Mouse (Mus musculus): Measurements from ENCODE around the gene Slc35b1. TPM values are rescaled to one million over a fixed set of nuclear protein-coding genes. Genes with fewer than 3 reads are reported as not detected.

Slc35b1 gene
- polyA plus RNA-seq, 1 experiment: 11.3 TPM

DNA sequence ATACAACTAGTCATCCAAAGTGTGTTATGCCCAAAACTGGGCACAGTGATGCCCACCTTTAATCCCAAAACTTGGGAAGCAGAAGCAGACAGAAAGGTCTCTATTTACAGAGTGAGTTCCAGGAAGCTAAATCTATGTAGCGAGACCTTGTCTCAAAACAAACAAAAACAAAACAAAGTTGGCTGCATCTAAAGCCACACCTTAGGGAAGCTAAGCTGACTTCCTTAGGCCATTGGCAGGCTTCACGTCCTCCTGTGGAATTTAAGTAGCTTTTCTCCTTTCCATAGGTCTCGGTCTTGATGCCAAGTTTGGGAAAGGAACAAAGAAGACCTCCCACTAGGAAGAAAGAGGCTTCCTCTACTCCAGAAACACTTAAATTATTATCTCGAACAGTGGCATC lies 6.7 kb downstream of the Slc35b1 start:
- Histone ChIP-seq H3K4me1 (peaks cover 29% of the 10 kb centered on the region), H3K4me3 (replicated peaks) (no peak overlapping the region), H3K27me3 (replicated peaks) (peaks cover 5% of the 10 kb centered on the region), H3K9me3 (no peaks in the 10 kb centered on the region), H3K36me3 (replicated peaks; ENCODE audit: low read length) (peaks cover 78% of the 10 kb centered on the region)
- TF ChIP-seq FLI1 (IDR thresholded peaks at IDR 0.05; ENCODE audit: low read length): no peak
- no peak for TF ChIP-seq GATA1 (IDR thresholded peaks at IDR 0.05; ENCODE audit: borderline replicate concordance, low read length)

DNA sequence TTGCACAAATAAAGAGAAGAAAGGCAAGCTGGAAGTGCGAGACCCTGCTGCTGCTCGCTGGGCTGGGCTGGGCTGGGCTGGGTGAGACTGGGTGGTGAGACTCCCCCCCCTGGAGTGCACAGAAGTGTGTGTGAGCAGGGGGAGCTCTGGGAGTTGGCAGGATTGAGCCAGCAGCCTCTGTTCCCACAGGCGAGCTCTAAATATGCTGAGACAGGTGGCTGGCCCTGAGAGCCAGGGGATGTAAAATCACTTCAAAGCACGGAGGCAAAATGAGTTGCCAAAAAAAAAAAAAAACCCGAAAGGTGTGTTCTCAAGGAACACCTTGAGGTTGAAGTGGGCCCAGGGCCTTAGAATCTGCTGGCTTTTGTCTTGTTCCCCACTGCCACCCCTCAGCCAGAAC lies 7.3 kb downstream of the Slc35b1 start:
- Histone ChIP-seq H3K4me1 (peaks cover 24% of the 10 kb centered on the region), H3K4me3 (replicated peaks) (no peak overlapping the region), H3K9me3 (no peaks in the 10 kb centered on the region), H3K36me3 (replicated peaks; ENCODE audit: low read length) (peaks cover 73% of the 10 kb centered on the region), H3K27me3 (replicated peaks) (peaks cover 10% of the 10 kb centered on the region)
- TF ChIP-seq FLI1 (IDR thresholded peaks at IDR 0.05; ENCODE audit: low read length): no peak
- TF ChIP-seq GATA1 (IDR thresholded peaks at IDR 0.05; ENCODE audit: borderline replicate concordance, low read length): no peak

DNA sequence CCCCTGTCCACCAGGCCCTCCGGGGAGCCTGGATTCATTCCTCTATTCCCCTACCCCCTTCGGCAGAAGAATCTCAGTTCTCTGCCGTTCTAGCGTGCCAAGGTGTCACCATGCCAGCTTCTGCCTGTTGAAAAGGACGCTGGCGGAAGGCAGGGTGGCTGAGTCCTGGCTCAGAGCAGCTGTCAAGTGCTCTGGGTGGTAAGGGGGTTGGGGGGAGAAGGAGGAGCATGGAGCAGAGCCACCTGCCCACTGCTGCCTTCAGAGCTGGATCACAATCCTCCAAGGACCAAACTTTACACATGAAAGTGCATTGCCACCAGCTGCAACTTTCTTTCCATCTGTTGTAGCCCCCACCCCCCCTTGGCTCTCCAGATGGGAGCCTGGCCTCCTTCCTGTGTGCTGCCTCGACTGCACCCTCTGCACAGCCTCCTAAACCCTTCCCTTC lies 7.8 kb downstream of the Slc35b1 start:
- H3K36me3 ChIP-seq (replicated peaks; ENCODE audit: low read length): peaks cover 68% of the 10 kb centered on the region

GRCm38 (mm10) chr11:95392708-95393499 lies 8.4 kb downstream of the Slc35b1 start:
- TF ChIP-seq GATA1 (IDR thresholded peaks at IDR 0.05; ENCODE audit: borderline replicate concordance, low read length) (no peak), FLI1 (IDR thresholded peaks at IDR 0.05; ENCODE audit: low read length) (no peak)

More for the DNA sequence above, 7.8 kb downstream of the Slc35b1 start:
- Histone ChIP-seq H3K4me3 (replicated peaks) (no peak overlapping the region), H3K9me3 (no peaks in the 10 kb centered on the region), H3K4me1 (peaks cover 19% of the 10 kb centered on the region), H3K27me3 (replicated peaks) (peaks cover 12% of the 10 kb centered on the region)
- TF ChIP-seq FLI1 (IDR thresholded peaks at IDR 0.05; ENCODE audit: low read length) (no peak), GATA1 (IDR thresholded peaks at IDR 0.05; ENCODE audit: borderline replicate concordance, low read length) (no peak)

DNA sequence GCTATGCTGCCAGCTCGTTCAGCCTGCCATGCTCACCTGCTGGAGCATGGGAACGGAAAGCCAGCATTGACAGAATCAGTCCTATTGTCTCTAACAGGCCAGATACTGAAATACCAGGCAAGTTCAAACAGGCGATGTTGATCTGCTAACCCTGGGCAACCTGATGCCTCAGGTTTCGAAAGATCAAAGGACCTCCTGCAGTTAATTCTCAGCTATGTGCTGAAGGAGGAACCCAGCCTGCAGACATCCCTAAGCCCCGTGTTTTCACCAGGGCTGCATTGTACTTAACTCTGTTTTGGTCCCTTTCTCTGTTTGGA lies 9.0 kb downstream of the Slc35b1 start:
- H3K9me3 ChIP-seq: no peaks in the 10 kb centered on the region
- H3K4me1 ChIP-seq: peaks cover 14% of the 10 kb centered on the region
- H3K27me3 ChIP-seq (replicated peaks): peaks cover 17% of the 10 kb centered on the region
- H3K4me3 ChIP-seq (replicated peaks): no peak overlapping the region
- peaks cover 56% of the 10 kb centered on the region for H3K36me3 ChIP-seq (replicated peaks; ENCODE audit: low read length)
- TF ChIP-seq FLI1 (IDR thresholded peaks at IDR 0.05; ENCODE audit: low read length) (no peak), GATA1 (IDR thresholded peaks at IDR 0.05; ENCODE audit: borderline replicate concordance, low read length) (no peak)

More at GRCm38 (mm10) chr11:95392708-95393499, 8.4 kb downstream of the Slc35b1 start:
- Histone ChIP-seq H3K4me1 (peaks cover 14% of the 10 kb centered on the region), H3K4me3 (replicated peaks) (no peak overlapping the region), H3K36me3 (replicated peaks; ENCODE audit: low read length) (peaks cover 61% of the 10 kb centered on the region), H3K27me3 (replicated peaks) (peaks cover 12% of the 10 kb centered on the region), H3K9me3 (no peaks in the 10 kb centered on the region)

GRCm38 (mm10) chr11:95394112-95394511 lies 9.6 kb downstream of the Slc35b1 start:
- peaks cover 11% of the 10 kb centered on the region for H3K4me1 ChIP-seq
- TF ChIP-seq FLI1 (IDR thresholded peaks at IDR 0.05; ENCODE audit: low read length): no peak
- TF ChIP-seq GATA1 (IDR thresholded peaks at IDR 0.05; ENCODE audit: borderline replicate concordance, low read length): no peak
- H3K4me3 ChIP-seq (replicated peaks): no peak overlapping the region
- H3K36me3 ChIP-seq (replicated peaks; ENCODE audit: low read length): peaks cover 49% of the 10 kb centered on the region
- H3K9me3 ChIP-seq: no peaks in the 10 kb centered on the region
- H3K27me3 ChIP-seq (replicated peaks): peaks cover 23% of the 10 kb centered on the region

DNA sequence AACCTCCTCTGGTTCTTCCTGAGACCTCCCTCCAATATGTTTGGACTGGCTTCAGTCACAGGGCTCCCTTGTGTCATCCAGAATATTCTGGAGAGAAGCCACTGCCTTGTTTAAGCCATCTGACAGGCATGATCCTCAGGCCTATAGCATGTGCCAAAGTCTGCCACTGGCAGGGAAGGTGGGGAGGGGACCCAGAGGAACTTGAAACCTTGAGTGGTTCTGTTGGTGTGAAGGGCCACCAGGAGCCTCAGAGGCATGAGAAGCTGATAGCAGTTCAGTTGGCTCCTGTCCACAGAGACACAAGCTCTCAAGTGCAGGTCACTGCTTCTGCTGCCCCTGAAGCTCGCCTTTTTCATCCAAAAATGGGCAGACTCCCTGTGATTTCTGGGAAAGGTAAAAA lies 12.1 kb downstream of the Slc35b1 start:
- Histone ChIP-seq H3K4me3 (replicated peaks) (no peak overlapping the region), H3K27me3 (replicated peaks) (peaks cover 45% of the 10 kb centered on the region), H3K36me3 (replicated peaks; ENCODE audit: low read length) (peaks cover 25% of the 10 kb centered on the region), H3K4me1 (no peaks in the 10 kb centered on the region), H3K9me3 (no peaks in the 10 kb centered on the region)
- TF ChIP-seq FLI1 (IDR thresholded peaks at IDR 0.05; ENCODE audit: low read length) (no peak), GATA1 (IDR thresholded peaks at IDR 0.05; ENCODE audit: borderline replicate concordance, low read length) (no peak)

DNA sequence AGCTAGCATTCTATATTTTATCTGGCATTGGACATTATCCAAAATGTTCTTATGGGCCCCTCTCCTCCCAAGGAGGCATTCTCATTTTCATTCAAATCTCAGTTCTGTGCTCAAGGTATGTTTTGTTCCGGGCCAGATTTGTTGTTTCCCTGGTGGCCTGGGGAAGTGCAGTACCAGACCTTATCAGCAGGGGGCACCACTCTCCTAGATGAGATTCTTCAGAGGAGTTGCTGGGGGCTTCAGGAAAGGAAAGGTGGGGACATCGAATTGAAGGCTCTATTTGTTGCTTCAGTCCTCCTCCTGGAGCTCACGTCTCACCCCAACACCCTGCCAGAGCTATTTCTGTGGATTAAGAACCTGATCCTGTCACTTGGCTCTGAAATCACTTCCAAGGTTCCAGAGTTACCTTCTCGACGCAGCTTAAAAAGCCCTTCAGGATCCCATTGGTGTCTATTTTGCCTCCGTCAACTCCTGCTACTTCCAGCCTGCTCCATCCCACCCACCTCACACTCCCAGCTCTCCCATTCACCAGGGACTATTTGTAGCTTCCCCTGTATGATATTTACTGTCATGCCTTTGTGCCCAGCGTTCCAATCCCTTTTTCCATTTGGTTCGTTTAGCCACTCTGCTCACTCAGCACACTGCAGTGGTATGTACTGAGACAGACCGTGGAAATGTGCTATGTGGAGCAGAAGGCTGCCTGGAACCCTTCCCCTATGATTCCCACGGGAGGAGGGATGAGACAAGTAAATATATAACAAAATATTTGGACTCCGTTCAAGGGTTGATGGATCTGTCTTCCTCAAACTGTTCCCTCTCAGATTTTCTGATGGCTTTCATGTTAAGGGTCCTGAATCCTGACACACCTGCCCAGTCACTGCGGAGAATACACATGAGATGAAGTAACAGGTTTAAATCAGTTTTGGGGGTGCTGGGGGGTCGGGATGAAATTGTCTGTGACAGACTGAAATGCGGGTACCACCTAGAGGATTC lies 13.6 kb downstream of the Slc35b1 start:
- Histone ChIP-seq H3K27me3 (replicated peaks) (peaks cover 54% of the 10 kb centered on the region), H3K9me3 (no peaks in the 10 kb centered on the region), H3K4me3 (replicated peaks) (no peak overlapping the region), H3K36me3 (replicated peaks; ENCODE audit: low read length) (peaks cover 9% of the 10 kb centered on the region), H3K4me1 (peaks cover 11% of the 10 kb centered on the region)
- TF ChIP-seq GATA1 (IDR thresholded peaks at IDR 0.05; ENCODE audit: borderline replicate concordance, low read length): no peak
- no peak for TF ChIP-seq FLI1 (IDR thresholded peaks at IDR 0.05; ENCODE audit: low read length)

DNA sequence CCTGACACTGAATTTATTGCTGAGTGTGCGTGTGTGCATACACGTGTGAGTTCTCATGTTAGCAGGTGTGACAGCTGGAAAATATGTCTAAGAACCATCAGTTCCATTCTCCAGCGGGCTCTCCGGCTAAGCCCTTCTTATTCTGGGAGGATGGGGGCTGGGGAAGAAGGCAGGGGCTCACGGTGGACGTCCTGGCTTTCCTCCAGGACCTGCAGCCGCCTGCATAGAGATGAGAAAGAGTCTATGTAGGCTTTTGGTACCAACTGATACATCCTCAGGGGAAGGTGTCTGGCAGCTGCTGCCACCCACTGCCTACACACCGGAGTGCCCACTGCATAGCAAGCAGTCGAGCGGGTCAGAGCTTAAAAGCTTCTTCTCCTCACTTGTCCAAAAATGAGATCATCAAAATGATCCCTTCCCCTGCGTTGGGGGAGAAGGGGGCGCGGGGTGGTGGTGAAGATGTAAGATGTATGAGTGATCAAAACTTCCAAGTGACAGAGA lies 15.1 kb downstream of the Slc35b1 start:
- TF ChIP-seq FLI1 (IDR thresholded peaks at IDR 0.05; ENCODE audit: low read length): no peak
- no peak for TF ChIP-seq GATA1 (IDR thresholded peaks at IDR 0.05; ENCODE audit: borderline replicate concordance, low read length)
- Histone ChIP-seq H3K4me3 (replicated peaks) (no peak overlapping the region), H3K9me3 (no peaks in the 10 kb centered on the region), H3K4me1 (peaks cover 21% of the 10 kb centered on the region), H3K36me3 (replicated peaks; ENCODE audit: low read length) (no peaks in the 10 kb centered on the region), H3K27me3 (replicated peaks) (peaks cover 63% of the 10 kb centered on the region)
